In genomic region chr16:26355513-26355912, GRCm38 (mm10) we compare ENCODE assay signal across 23 mouse cellular contexts. TPM values are rescaled to one million over a fixed set of nuclear protein-coding genes. Genes with fewer than 3 reads are reported as not detected.
DNase-seq lines count a peak whose midpoint lies in the region; ATAC-seq and TF ChIP-seq lines count a peak whose summit lies in the region.
"Had no signal": no experiment of that assay in that cellular context is flagged by ENCODE, and none has a peak within 500 bp of the region (broad histone marks: within the 10 kb centered on the region; RNA-seq: fewer than 3 reads in every experiment).

No protein-coding gene starts in this region.

- H3K27me3 ChIP-seq in MEL (ENCODE audit: control insufficient read depth in 1 of 2, insufficient read depth in 2 of 2, low read length in 2 of 2), result no peaks in the 10 kb centered on the region
- H3K27me3 ChIP-seq: CH12.LX; embryonic facial prominence, embryonic 12.5 days; forebrain, embryonic 13.5 days; forebrain, embryonic 15.5 days had no signal

- peak; percentile 2 for DNase-seq in MEL (ENCODE audit: low read depth, low spot score)
- DNase-seq in thymus, postnatal 36 days, result no peak
- DNase-seq in B cell, adult 2 months, result no peak
- DNase-seq in thymus, postnatal 4 days, result no peak
- DNase-seq: adrenal gland, adult 2 months; adrenal gland, postnatal 10 days; adrenal gland, postnatal 25 days; cerebellum, adult 11 months; cerebellum, adult 18-20 months; cerebellum, adult 8-10 months; cerebellum, adult 9-11 months; cerebellum, postnatal 14 days; cerebellum, postnatal 36 days; forebrain, postnatal 0 days had no signal

- ATAC-seq in common myeloid progenitor, adult 5-6 weeks (replicated peaks; ENCODE audit: low read depth, poor library complexity, severe bottlenecking), result 0 out of 2 replicates have a peak, but pooled peaks have one; percentile 45
- peak; percentile 77 for ATAC-seq in megakaryocyte, adult 5-6 weeks (ENCODE audit: poor library complexity, severe bottlenecking)
- ATAC-seq: CD4-positive, CD25-positive, alpha-beta regulatory T cell, adult 4 months; forebrain, embryonic 13.5 days; forebrain, embryonic 15.5 days; forebrain, postnatal 0 days had no signal

- H3K27ac ChIP-seq in MEL (ENCODE audit: control insufficient read depth, low read depth, low read length), result no peak overlapping the region
- H3K27ac ChIP-seq: embryonic facial prominence, embryonic 10.5 days; embryonic facial prominence, embryonic 12.5 days; forebrain, embryonic 13.5 days; forebrain, embryonic 15.5 days had no signal

- no peaks in the 10 kb centered on the region for H3K9me3 ChIP-seq in MEL (replicated peaks; ENCODE audit: insufficient read depth, low read length)
- H3K9me3 ChIP-seq: embryonic facial prominence, embryonic 10.5 days; embryonic facial prominence, embryonic 12.5 days; forebrain, embryonic 13.5 days; forebrain, embryonic 15.5 days had no signal

- TF ChIP-seq POLR2A in MEL (IDR thresholded peaks at IDR 0.05; ENCODE audit: control insufficient read depth in 1 of 2, insufficient read depth in 1 of 2, low read depth in 1 of 2, low read length in 2 of 2, poor library complexity in 1 of 2), result no peak

- H3K9ac ChIP-seq in MEL (ENCODE audit: control insufficient read depth, low read depth, low read length, poor library complexity, severe bottlenecking), result no peak overlapping the region
- H3K9ac ChIP-seq: embryonic facial prominence, embryonic 12.5 days; forebrain, embryonic 13.5 days; forebrain, embryonic 15.5 days; forebrain, postnatal 0 days had no signal

- H3K4me1 ChIP-seq in MEL (ENCODE audit: control insufficient read depth in 1 of 2, insufficient read depth in 2 of 2, low read length in 2 of 2), result no peaks in the 10 kb centered on the region
- H3K4me1 ChIP-seq: embryonic facial prominence, embryonic 12.5 days; forebrain, embryonic 13.5 days; forebrain, embryonic 15.5 days had no signal

- no peaks in the 10 kb centered on the region for H3K79me2 ChIP-seq in MEL (ENCODE audit: control insufficient read depth, insufficient read depth, low read length, poor library complexity)

- H3K4me3 ChIP-seq in MEL (ENCODE audit: control insufficient read depth in 1 of 2, insufficient read depth in 1 of 2, low read depth in 2 of 2, low read length in 2 of 2), result no peak overlapping the region
- H3K4me3 ChIP-seq: embryonic facial prominence, embryonic 10.5 days; embryonic facial prominence, embryonic 12.5 days; forebrain, embryonic 13.5 days; forebrain, embryonic 15.5 days had no signal

- no peak for TF ChIP-seq RAD21 in MEL (IDR thresholded peaks at IDR 0.05; ENCODE audit: low read depth, low read length)

- H3K36me3 ChIP-seq in MEL (ENCODE audit: control insufficient read depth in 1 of 2, insufficient read depth in 2 of 2, low read length in 2 of 2), result no peaks in the 10 kb centered on the region
- H3K36me3 ChIP-seq: embryonic facial prominence, embryonic 10.5 days; embryonic facial prominence, embryonic 12.5 days; forebrain, embryonic 15.5 days; G1E had no signal

- TF ChIP-seq EP300 in MEL (IDR thresholded peaks at IDR 0.05; ENCODE audit: low read depth in 1 of 2, low read length in 2 of 2), result no peak

- TF ChIP-seq CTCF in MEL (IDR thresholded peaks at IDR 0.05 in 2 of 3, conservative IDR thresholded peaks at IDR 0.05 in 1 of 3; ENCODE audit: control insufficient read depth in 1 of 3, insufficient read depth in 1 of 3, low read depth in 2 of 3, low read length in 3 of 3, poor library complexity in 1 of 3, severe bottlenecking in 1 of 3), result no peak

TF ChIP-seq in MEL, 35 proteins besides CTCF, POLR2A, EP300 and RAD21:
- no peak for TF ChIP-seq POLR2AphosphoS2 (IDR thresholded peaks at IDR 0.05; ENCODE audit: low read length)
- TF ChIP-seq SIN3A (IDR thresholded peaks at IDR 0.05; ENCODE audit: low read length), result no peak
- TF ChIP-seq MAX (IDR thresholded peaks at IDR 0.05; ENCODE audit: low read length), result no peak
- TF ChIP-seq MAZ (IDR thresholded peaks at IDR 0.05; ENCODE audit: low read depth, low read length), result no peak
- no peak for TF ChIP-seq TAL1 (IDR thresholded peaks at IDR 0.05; ENCODE audit: low read length)
- TF ChIP-seq NELFE (IDR thresholded peaks at IDR 0.05; ENCODE audit: low read depth, low read length), result no peak
- TF ChIP-seq ZNF384 (IDR thresholded peaks at IDR 0.05; ENCODE audit: low read depth, low read length), result no peak
- no peak for TF ChIP-seq UBTF (IDR thresholded peaks at IDR 0.05; ENCODE audit: borderline replicate concordance, insufficient read depth, low read depth, low read length)
- no peak for TF ChIP-seq RCOR1 (IDR thresholded peaks at IDR 0.05; ENCODE audit: low read depth, low read length)
- TF ChIP-seq TBP (IDR thresholded peaks at IDR 0.05; ENCODE audit: low read depth, low read length), result no peak
- TF ChIP-seq KAT2A (conservative IDR thresholded peaks at IDR 0.05; ENCODE audit: low read depth, low read length), result no peak
- TF ChIP-seq MXI1 (IDR thresholded peaks at IDR 0.05; ENCODE audit: low read depth, low read length), result no peak
- no peak for TF ChIP-seq USF1 (IDR thresholded peaks at IDR 0.05; ENCODE audit: low read depth, low read length)
- no peak for TF ChIP-seq SMC3 (IDR thresholded peaks at IDR 0.05; ENCODE audit: low read depth, low read length)
- TF ChIP-seq BHLHE40 (IDR thresholded peaks at IDR 0.05; ENCODE audit: borderline replicate concordance, low read depth, low read length), result no peak
- TF ChIP-seq ZMIZ1 (IDR thresholded peaks at IDR 0.05; ENCODE audit: low read depth, low read length), result no peak
- TF ChIP-seq JUND (IDR thresholded peaks at IDR 0.05; ENCODE audit: low read depth, low read length), result no peak
- no peak for TF ChIP-seq USF2 (IDR thresholded peaks at IDR 0.05; ENCODE audit: borderline replicate concordance in 1 of 2, insufficient read depth in 1 of 2, low read depth in 1 of 2, low read length in 2 of 2)

RNA-seq across cellular contexts. Expression of gene Cldn1, which starts 16.1 kb away (rescaled TPM):
- total RNA-seq in MEL (2012; rRNA removed), result not detected in 2 replicates
- polyA plus RNA-seq in MEL (2012; ENCODE audit: insufficient read depth in 1 of 2, insufficient read length in 2 of 2, low read depth in 1 of 2, low replicate concordance in 2 of 2, missing spikeins in 1 of 2), result not detected
- total RNA-seq in common myeloid progenitor, adult 5-6 weeks (2017), result 0.10 and 0.32 TPM in 2 replicates
- 5.7 and 7.0 TPM in 2 replicates for total RNA-seq in megakaryocyte, adult 5-6 weeks (2015)
- total RNA-seq in megakaryocyte, adult 5-6 weeks (2017), result 3.1 and 6.4 TPM in 2 replicates
- total RNA-seq: CH12.LX had no signal
- polyA plus RNA-seq: CD4-positive, CD25-positive, alpha-beta regulatory T cell, adult 4 months; G1E had no signal
